Mouse (Mus musculus) megakaryocyte, embryonic 14.5 days (primary cell): Measurements from ENCODE around the gene Apoh.

Source experiments
- FLI1 ChIP-seq: IDR thresholded peaks from 2 replicates; pipeline ENCODE4 v1.6.1; 2012; ENCODE audit warnings: low read length, inconsistent platforms, mixed read lengths
- GATA1 ChIP-seq: IDR thresholded peaks from 3 replicates; pipeline ENCODE4 v1.6.1; 2012; ENCODE audit warnings: mixed read lengths, low read length, inconsistent platforms, borderline replicate concordance

DNA sequence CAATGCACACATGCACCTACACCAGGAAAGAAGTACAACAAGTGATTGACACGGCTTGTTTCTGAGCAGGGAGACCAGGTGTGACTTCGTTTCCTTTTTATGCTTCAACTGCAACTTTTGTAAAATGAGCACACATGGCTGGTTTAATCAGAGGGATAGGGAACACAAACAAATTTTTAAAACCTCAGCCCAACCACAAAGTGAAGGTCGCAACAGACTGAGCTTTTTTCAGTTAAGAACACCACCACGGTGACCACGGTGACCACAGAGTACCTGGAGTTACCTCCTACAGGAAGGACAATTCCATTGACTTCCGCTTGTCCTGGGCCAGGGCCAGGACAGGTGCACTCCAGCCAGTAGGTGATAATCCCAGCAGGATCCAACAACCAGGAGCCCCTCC lies 25.3 kb upstream of the Apoh start:
- TF ChIP-seq GATA1: no peak
- TF ChIP-seq FLI1: no peak
